Mouse (Mus musculus) intestine, postnatal 0 days (tissue): ENCODE measurements around the gene Fibcd1. TPM values are rescaled to one million over a fixed set of nuclear protein-coding genes. Genes with fewer than 3 reads are reported as not detected.

Experiments used
- ATAC-seq: fragments of 200-750 bp; cut with Nextera tagmentation; 2 replicates; pipeline ENCODE4 v1.8.0; 2017; ENCODE audit warnings: mild to moderate bottlenecking, moderate TSS enrichment, moderate library complexity
- H3K27ac ChIP-seq: fragments of 300-500 bp; sonication (generic); 2 replicates; pipeline ENCODE4 v1.5.1; 2014; ENCODE audit warnings: mild to moderate bottlenecking, low read depth, low read length, moderate library complexity
- H3K27me3 ChIP-seq: fragments of 300-500 bp; sonication (generic); replicated peaks from 2 replicates; pipeline ENCODE4 v1.6.1; 2014; ENCODE audit warnings: low read length, mixed read lengths; ENCODE audit not compliant: control insufficient read depth, insufficient read depth
- H3K36me3 ChIP-seq: fragments of 300-500 bp; sonication (generic); 2 replicates; pipeline ENCODE4 v1.6.1; 2014; ENCODE audit warnings: mild to moderate bottlenecking, moderate library complexity; ENCODE audit not compliant: control insufficient read depth, insufficient read depth
- H3K4me1 ChIP-seq: fragments of 300-500 bp; sonication (generic); replicated peaks from 2 replicates; pipeline ENCODE4 v1.6.1; 2014; ENCODE audit warnings: antibody characterized with exemption, low read length, mixed read lengths; ENCODE audit not compliant: control insufficient read depth, insufficient read depth
- H3K4me2 ChIP-seq: fragments of 300-500 bp; sonication (generic); replicated peaks from 2 replicates; pipeline ENCODE4 v1.6.1; 2014; ENCODE audit warnings: low read depth, mild to moderate bottlenecking, moderate library complexity
- H3K4me3 ChIP-seq: fragments of 300-500 bp; sonication (generic); 2 replicates; pipeline ENCODE4 v1.5.1; 2014; ENCODE audit warnings: low read depth, low read length
- H3K9ac ChIP-seq: fragments of 300-500 bp; sonication (generic); 2 replicates; pipeline ENCODE4 v1.6.1; 2014; ENCODE audit warnings: mild to moderate bottlenecking, low read depth, low read length
- H3K9me3 ChIP-seq: fragments of 300-500 bp; sonication (generic); 2 replicates; pipeline ENCODE4 v1.6.1; 2016; ENCODE audit warnings: mixed run types; ENCODE audit not compliant: control insufficient read depth
- CTCF ChIP-seq: sonication (generic); IDR thresholded peaks from 2 replicates; pipeline ENCODE4 v1.5.1; 2016; ENCODE audit warnings: low read depth, mild to moderate bottlenecking, control low read depth, antibody characterized with exemption, moderate library complexity
- WGBS: fragments of 180-500 bp; shearing (Covaris S2); extraction: QIAGEN DNeasy Blood & Tissue Kit; methylation state at CpG from one replicate; pipeline ENCODE4 v1.1.7; 2014; 5-methylcytosine and 5-hydroxymethylcytosine counted together
- polyA plus RNA-seq: library from polyadenylated mRNA; unstranded; fragments of >200 nt; fragmentation: Nextera tagmentation; extraction: Ambion mirVana; gene quantifications from 2 replicates; pipeline ENCODE4 v1.2.1, GENCODE M21; 2015

Fibcd1 gene
- polyA plus RNA-seq, 1 experiment from 2014 or later: 2.0 TPM

GRCm38 (mm10) chr2:31870683-31871082 is 24.9 kb upstream of the Fibcd1 start:
- no peaks in the 10 kb centered on the region for H3K9me3 ChIP-seq
- no peak for ATAC-seq
- H3K4me1 ChIP-seq: no peaks in the 10 kb centered on the region
- TF ChIP-seq CTCF: no peak
- no peaks in the 10 kb centered on the region for H3K27me3 ChIP-seq
- no peak overlapping the region for H3K9ac ChIP-seq
- no peaks in the 10 kb centered on the region for H3K36me3 ChIP-seq
- H3K4me3 ChIP-seq: no peak overlapping the region
- H3K4me2 ChIP-seq: no peak overlapping the region
- 0 out of 2 replicates have a peak overlapping the region, but pooled peaks have one; percentile 7 for H3K27ac ChIP-seq
- 40% methylated on average over 3 of the region's 3 CpGs for WGBS

- Histone ChIP-seq H3K27ac (no peak overlapping the region), H3K9me3 (no peaks in the 10 kb centered on the region), H3K27me3 (no peaks in the 10 kb centered on the region), H3K9ac (no peak overlapping the region), H3K36me3 (no peaks in the 10 kb centered on the region), H3K4me3 (no peak overlapping the region), H3K4me2 (no peak overlapping the region), H3K4me1 (no peaks in the 10 kb centered on the region)
- no peak for TF ChIP-seq CTCF
- no peak for ATAC-seq
- 91% methylated on average over 5 of the region's 5 CpGs for WGBS
These were observed 23.9 kb upstream of the Fibcd1 start for GRCm38 (mm10) chr2:31869692-31870091.

DNA sequence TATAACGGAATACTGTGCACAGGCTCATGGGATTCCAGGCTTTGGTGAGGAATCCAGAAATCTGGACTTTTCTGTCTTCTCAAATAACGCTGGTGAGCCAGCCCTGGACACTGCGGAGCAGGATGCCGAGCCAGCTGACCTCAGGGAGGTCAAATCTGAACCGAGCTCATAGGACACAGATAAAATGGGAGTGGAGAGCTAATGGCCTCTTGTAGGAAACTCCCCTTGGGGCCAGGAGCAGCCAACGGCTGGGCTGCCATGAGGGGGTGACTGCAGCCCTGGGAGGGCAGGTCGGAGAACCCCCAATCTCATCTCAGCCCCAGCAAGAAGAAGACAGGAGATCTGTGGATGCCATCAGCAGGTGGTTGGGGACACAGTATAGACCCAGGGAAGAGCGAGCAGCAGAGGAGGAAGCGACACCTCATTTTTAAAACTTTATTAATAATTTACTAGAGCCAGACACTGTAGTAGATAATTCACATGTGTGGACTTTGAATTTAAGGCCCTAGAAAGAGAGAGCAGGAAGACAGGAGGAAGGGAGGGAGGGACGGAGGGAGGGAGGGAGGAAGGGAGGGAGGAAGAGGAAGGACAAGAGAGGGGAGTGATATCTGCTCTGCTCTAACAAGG is 22.8 kb upstream of the Fibcd1 start:
- TF ChIP-seq CTCF: no peak
- no peak overlapping the region for H3K4me3 ChIP-seq
- no peaks in the 10 kb centered on the region for H3K36me3 ChIP-seq
- no peaks in the 10 kb centered on the region for H3K4me1 ChIP-seq
- 28% methylated on average over 10 of the region's 10 CpGs for WGBS
- no peaks in the 10 kb centered on the region for H3K27me3 ChIP-seq
- no peak overlapping the region for H3K9ac ChIP-seq
- peak; percentile 85 for ATAC-seq
- no peaks in the 10 kb centered on the region for H3K9me3 ChIP-seq
- peak overlapping the region; percentile 50 for H3K4me2 ChIP-seq
- H3K27ac ChIP-seq: peak overlapping the region; percentile 62

- Histone ChIP-seq H3K27ac (peak overlapping the region; percentile 62; the same call in 1 of the 2 replicates), H3K9me3 (no peaks in the 10 kb centered on the region), H3K4me3 (no peak overlapping the region), H3K27me3 (no peaks in the 10 kb centered on the region), H3K36me3 (no peaks in the 10 kb centered on the region), H3K4me1 (no peaks in the 10 kb centered on the region), H3K9ac (no peak overlapping the region), H3K4me2 (no peak overlapping the region; the same call in 1 of the 2 replicates)
- no peak for ATAC-seq
- WGBS: 60% methylated on average over 8 of the region's 8 CpGs
- no peak for TF ChIP-seq CTCF
These were observed 22.1 kb upstream of the Fibcd1 start for GRCm38 (mm10) chr2:31867773-31868537.

- ATAC-seq: no peak
- Histone ChIP-seq H3K4me2 (no peak overlapping the region), H3K4me1 (no peaks in the 10 kb centered on the region), H3K27me3 (no peaks in the 10 kb centered on the region), H3K27ac (no peak overlapping the region), H3K36me3 (no peaks in the 10 kb centered on the region), H3K9me3 (no peaks in the 10 kb centered on the region), H3K9ac (no peak overlapping the region), H3K4me3 (no peak overlapping the region)
- WGBS: 83% methylated on average over 2 of the region's 2 CpGs
- no peak for TF ChIP-seq CTCF
These were observed 20.0 kb upstream of the Fibcd1 start for GRCm38 (mm10) chr2:31865794-31866193.

- WGBS: 75% methylated on average over 4 of the region's 4 CpGs
- ATAC-seq: no peak
- Histone ChIP-seq H3K4me2 (no peak overlapping the region), H3K4me3 (no peak overlapping the region), H3K27me3 (no peaks in the 10 kb centered on the region), H3K9ac (no peak overlapping the region), H3K27ac (no peak overlapping the region), H3K4me1 (no peaks in the 10 kb centered on the region), H3K9me3 (no peaks in the 10 kb centered on the region), H3K36me3 (no peaks in the 10 kb centered on the region)
- no peak for TF ChIP-seq CTCF
These were observed 19.5 kb upstream of the Fibcd1 start for GRCm38 (mm10) chr2:31865322-31865721.
